Mouse (Mus musculus): ENCODE measurements around the gene Anpep.

DNA sequence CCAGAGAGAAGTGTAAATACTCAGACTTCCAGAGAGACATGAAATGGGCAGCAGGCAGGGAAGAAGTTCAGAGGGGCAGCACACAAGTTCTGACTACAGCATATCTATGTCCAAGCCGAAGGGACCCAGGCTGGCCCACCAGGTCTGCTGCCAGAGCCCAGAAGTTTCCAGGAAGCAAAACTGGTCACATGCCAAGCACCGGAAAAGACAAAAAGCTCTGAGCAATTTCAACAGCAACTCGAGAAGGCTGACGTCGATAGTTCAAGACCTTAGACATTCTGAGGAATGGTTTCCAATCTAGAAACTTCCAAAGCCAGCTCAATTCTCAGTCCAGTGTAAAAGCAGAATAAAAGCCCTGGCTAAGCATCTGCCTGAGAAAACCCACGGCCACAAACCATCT, 29.3 kb downstream of the Anpep start:
- TF ChIP-seq EP300 (optimal IDR thresholded peaks at IDR 0.05) (no peak), CTCF (IDR thresholded peaks at IDR 0.05; ENCODE audit: low read depth) (no peak)

Data from stomach, postnatal 0 days (tissue).